Mouse (Mus musculus): Measurements from ENCODE around the gene Nmnat3. TPM values are rescaled to one million over a fixed set of nuclear protein-coding genes. Genes with fewer than 3 reads are reported as not detected.

Gene Nmnat3
- polyA plus RNA-seq, 1 experiment from 2014 or later: 12.4 TPM

GRCm38 (mm10) chr9:98437819-98438218, 150.6 kb downstream of the Nmnat3 start:
- H3K4me1 ChIP-seq (ENCODE audit: insufficient read depth, low read length): peaks cover 4% of the 10 kb centered on the region; the same call in 1 of the 2 replicates
- 74% methylated on average over 4 of the region's 4 CpGs for WGBS
- H3K36me3 ChIP-seq (ENCODE audit: insufficient read depth, low read length): peaks cover 3% of the 10 kb centered on the region; the same call in 1 of the 2 replicates
- ATAC-seq (ENCODE audit: low FRiP score, low TSS enrichment): no peak
- H3K4me2 ChIP-seq (replicated peaks; ENCODE audit: low read depth, low read length): no peak overlapping the region
- H3K4me3 ChIP-seq (ENCODE audit: low read length): no peak overlapping the region
- no peaks in the 10 kb centered on the region for H3K9me3 ChIP-seq (ENCODE audit: low read length)
- no peak overlapping the region for H3K27ac ChIP-seq (ENCODE audit: low read length)
- H3K9ac ChIP-seq (replicated peaks; ENCODE audit: low read length): no peak overlapping the region
- H3K27me3 ChIP-seq (ENCODE audit: insufficient read depth, low read length): no peaks in the 10 kb centered on the region

- Histone ChIP-seq H3K4me1 (ENCODE audit: insufficient read depth, low read length) (no peaks in the 10 kb centered on the region), H3K4me2 (replicated peaks; ENCODE audit: low read depth, low read length) (no peak overlapping the region), H3K9ac (replicated peaks; ENCODE audit: low read length) (no peak overlapping the region), H3K9me3 (ENCODE audit: low read length) (no peaks in the 10 kb centered on the region), H3K36me3 (ENCODE audit: insufficient read depth, low read length) (peaks cover 3% of the 10 kb centered on the region; the same call in 1 of the 2 replicates), H3K27ac (ENCODE audit: low read length) (no peak overlapping the region), H3K4me3 (ENCODE audit: low read length) (no peak overlapping the region), H3K27me3 (ENCODE audit: insufficient read depth, low read length) (no peaks in the 10 kb centered on the region)
- 81% methylated on average over 3 of the region's 3 CpGs for WGBS
- ATAC-seq (ENCODE audit: low FRiP score, low TSS enrichment): no peak
Observed at GRCm38 (mm10) chr9:98439091-98439490, 151.9 kb downstream of the Nmnat3 start.

- no peak overlapping the region for H3K9ac ChIP-seq (replicated peaks; ENCODE audit: low read length)
- H3K4me3 ChIP-seq (ENCODE audit: low read length): no peak overlapping the region
- H3K4me2 ChIP-seq (replicated peaks; ENCODE audit: low read depth, low read length): no peak overlapping the region
- H3K4me1 ChIP-seq (ENCODE audit: insufficient read depth, low read length): 0 out of 2 replicates have a peak, but pooled peaks cover 4% of the 10 kb centered on the region
- H3K27ac ChIP-seq (ENCODE audit: low read length): no peak overlapping the region
- H3K27me3 ChIP-seq (ENCODE audit: insufficient read depth, low read length): no peaks in the 10 kb centered on the region
- H3K9me3 ChIP-seq (ENCODE audit: low read length): no peaks in the 10 kb centered on the region
- no peak for ATAC-seq (ENCODE audit: low FRiP score, low TSS enrichment)
- WGBS: 64% methylated on average over 5 of the region's 5 CpGs
- peaks cover 29% of the 10 kb centered on the region; the same call in 1 of the 2 replicates for H3K36me3 ChIP-seq (ENCODE audit: insufficient read depth, low read length)
Observed at GRCm38 (mm10) chr9:98442638-98443037, 155.4 kb downstream of the Nmnat3 start.

GRCm38 (mm10) chr9:98445359-98446149, 158.3 kb downstream of the Nmnat3 start:
- Histone ChIP-seq H3K27me3 (ENCODE audit: insufficient read depth, low read length) (no peaks in the 10 kb centered on the region), H3K27ac (ENCODE audit: low read length) (no peak overlapping the region), H3K9me3 (ENCODE audit: low read length) (no peaks in the 10 kb centered on the region), H3K4me2 (replicated peaks; ENCODE audit: low read depth, low read length) (no peak overlapping the region), H3K36me3 (ENCODE audit: insufficient read depth, low read length) (peaks cover 29% of the 10 kb centered on the region; the same call in 1 of the 2 replicates), H3K4me3 (ENCODE audit: low read length) (no peak overlapping the region), H3K4me1 (ENCODE audit: insufficient read depth, low read length) (0 out of 2 replicates have a peak, but pooled peaks cover 4% of the 10 kb centered on the region), H3K9ac (replicated peaks; ENCODE audit: low read length) (no peak overlapping the region)
- 68% methylated on average over 9 of the region's 9 CpGs for WGBS
- ATAC-seq (ENCODE audit: low FRiP score, low TSS enrichment): no peak

- 95% methylated on average over 1 of the region's 1 CpGs for WGBS
- Histone ChIP-seq H3K9me3 (ENCODE audit: low read length) (peaks cover 4% of the 10 kb centered on the region), H3K9ac (replicated peaks; ENCODE audit: low read length) (no peak overlapping the region), H3K4me2 (replicated peaks; ENCODE audit: low read depth, low read length) (no peak overlapping the region), H3K4me3 (ENCODE audit: low read length) (no peak overlapping the region), H3K36me3 (ENCODE audit: insufficient read depth, low read length) (peaks cover 12% of the 10 kb centered on the region; the same call in 1 of the 2 replicates), H3K27ac (ENCODE audit: low read length) (no peak overlapping the region), H3K27me3 (ENCODE audit: insufficient read depth, low read length) (no peaks in the 10 kb centered on the region), H3K4me1 (ENCODE audit: insufficient read depth, low read length) (no peaks in the 10 kb centered on the region)
- no peak for ATAC-seq (ENCODE audit: low FRiP score, low TSS enrichment)
Observed at GRCm38 (mm10) chr9:98450976-98451375, 163.7 kb downstream of the Nmnat3 start.

GRCm38 (mm10) chr9:98466709-98467108, 179.5 kb downstream of the Nmnat3 start:
- Histone ChIP-seq H3K4me1 (ENCODE audit: insufficient read depth, low read length) (no peaks in the 10 kb centered on the region), H3K36me3 (ENCODE audit: insufficient read depth, low read length) (no peaks in the 10 kb centered on the region), H3K9me3 (ENCODE audit: low read length) (no peaks in the 10 kb centered on the region), H3K27me3 (ENCODE audit: insufficient read depth, low read length) (no peaks in the 10 kb centered on the region), H3K27ac (ENCODE audit: low read length) (no peak overlapping the region), H3K4me3 (ENCODE audit: low read length) (no peak overlapping the region), H3K4me2 (replicated peaks; ENCODE audit: low read depth, low read length) (no peak overlapping the region), H3K9ac (replicated peaks; ENCODE audit: low read length) (no peak overlapping the region)
- 37% methylated on average over 2 of the region's 2 CpGs for WGBS
- ATAC-seq (ENCODE audit: low FRiP score, low TSS enrichment): no peak

Other genes with a start within 250 kb of the Nmnat3 start
- gene Rbp1, start 135.5 kb downstream of the Nmnat3 start, polyA plus RNA-seq (2015; fragmentation: Nextera tagmentation; extraction: Ambion mirVana): 104 and 106 TPM in 2 replicates
- 0.59 TPM in 1 of 2 replicates, not detected in the other for gene Rbp2, start 198.7 kb downstream of the Nmnat3 start, polyA plus RNA-seq (2015; fragmentation: Nextera tagmentation; extraction: Ambion mirVana)

Data from kidney, embryonic 16.5 days (tissue).